Mouse (Mus musculus) mesoderm, embryonic 11.5 days (tissue): Measurements from ENCODE around the gene Map3k21.
A peak's percentile ranks its signal among the peaks of the same experiment; 100 is the strongest.

Source experiments
- DNase-seq: peaks from one replicate; pipeline ENCODE4 v3.0.0-alpha.2; 2012; ENCODE audit warnings: low read depth, low spot score

Map3k21 gene

GRCm38 (mm10) chr8:125914386-125914785, 4.1 kb downstream of the Map3k21 start:
- no peak for DNase-seq

GRCm38 (mm10) chr8:125917013-125917412, 6.8 kb downstream of the Map3k21 start:
- DNase-seq = no peak

DNA sequence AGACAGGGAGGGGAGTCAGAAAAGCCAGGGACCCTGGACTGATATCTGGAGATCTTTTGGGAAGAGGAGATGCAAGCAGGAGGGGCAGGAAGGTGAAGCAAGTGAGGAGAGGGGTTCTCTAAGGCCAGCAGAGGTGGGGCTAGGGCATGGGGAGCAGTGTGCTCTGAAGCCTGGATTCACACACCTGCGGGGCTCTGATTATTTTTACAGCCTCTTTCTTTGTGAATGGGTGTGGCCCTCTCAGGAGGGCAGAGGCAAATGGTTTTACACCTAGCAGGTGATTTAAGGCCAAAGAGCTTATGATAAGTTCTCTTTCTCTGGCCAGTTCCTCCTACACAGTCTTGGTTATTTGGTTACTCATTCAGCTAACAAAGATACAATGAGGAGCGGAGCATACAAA, 8.5 kb downstream of the Map3k21 start:
- DNase-seq = no peak

GRCm38 (mm10) chr8:125919560-125919959, 9.3 kb downstream of the Map3k21 start:
- peak; percentile 37 for DNase-seq

- DNase-seq = peak; percentile 28
These were observed 10.0 kb downstream of the Map3k21 start for GRCm38 (mm10) chr8:125920281-125920680.

- DNase-seq = no peak
These were observed 10.5 kb downstream of the Map3k21 start for GRCm38 (mm10) chr8:125920761-125921160.

GRCm38 (mm10) chr8:125922333-125922732, 12.1 kb downstream of the Map3k21 start:
- DNase-seq = no peak

- DNase-seq = no peak
These were observed 16.4 kb downstream of the Map3k21 start for GRCm38 (mm10) chr8:125926636-125927035.

- no peak for DNase-seq
These were observed 20.2 kb downstream of the Map3k21 start for GRCm38 (mm10) chr8:125930276-125931046.

DNA sequence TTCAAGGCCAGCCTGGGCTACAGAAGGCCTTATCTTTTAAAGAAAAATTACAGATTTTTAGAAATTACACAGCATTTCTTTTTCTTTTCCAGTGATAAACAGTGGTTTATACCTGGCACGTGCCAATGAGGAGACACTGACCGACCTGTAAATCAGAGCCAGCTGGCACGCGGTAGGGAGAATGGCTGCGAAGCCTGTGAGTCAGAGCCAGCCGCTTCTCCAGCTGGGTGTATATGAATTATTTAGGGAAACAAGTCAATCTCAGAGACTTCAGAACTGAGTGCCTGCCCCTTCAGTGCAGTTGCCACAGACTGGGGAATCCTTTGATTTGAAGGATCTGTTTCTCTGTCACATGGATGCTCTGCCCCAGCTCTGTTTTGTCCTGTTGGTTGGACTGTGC, 21.6 kb downstream of the Map3k21 start:
- no peak for DNase-seq

DNA sequence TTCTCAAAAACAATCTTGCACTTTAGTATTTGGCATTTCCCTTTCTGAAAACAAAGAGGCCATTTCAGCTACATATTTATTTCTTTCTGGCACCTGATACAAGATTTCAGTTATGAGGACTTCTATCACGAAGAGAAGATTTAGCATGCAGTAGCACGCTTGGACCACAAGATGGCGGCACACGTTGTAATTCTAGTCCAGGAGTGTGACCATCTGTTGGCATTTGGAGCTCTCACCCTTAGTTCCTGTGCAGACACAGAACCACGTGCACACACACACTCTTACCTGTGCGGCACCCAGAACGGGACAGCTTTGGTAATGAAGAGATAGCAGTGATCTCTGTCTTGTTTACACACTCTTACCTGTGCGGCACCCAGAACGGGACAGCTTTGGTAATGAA, 25.4 kb downstream of the Map3k21 start:
- DNase-seq = peak; percentile 69

GRCm38 (mm10) chr8:125944511-125944910, 34.3 kb downstream of the Map3k21 start:
- no peak for DNase-seq

GRCm38 (mm10) chr8:125948696-125949308, 38.6 kb downstream of the Map3k21 start:
- no peak for DNase-seq

- peak; percentile 96 for DNase-seq
These were observed 40.0 kb downstream of the Map3k21 start for GRCm38 (mm10) chr8:125950007-125950940.

DNA sequence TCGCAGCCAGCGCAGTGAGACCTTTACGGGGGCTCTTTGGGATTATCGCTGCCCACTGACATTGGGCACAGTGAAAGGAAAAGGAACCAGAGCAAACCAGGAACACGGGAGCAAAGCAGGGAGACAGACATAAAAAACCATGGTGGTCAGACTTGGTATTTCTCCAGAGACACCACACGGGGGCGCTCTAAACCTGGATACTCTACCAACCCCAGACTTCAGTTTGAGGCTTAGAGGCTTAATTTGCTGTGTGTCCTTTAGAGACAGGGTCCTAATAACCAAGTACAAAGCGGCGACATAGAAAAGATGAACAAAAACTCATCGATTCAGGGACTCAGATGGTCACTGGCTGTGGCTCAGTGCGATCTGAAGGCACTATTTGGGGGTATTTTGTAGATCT, 45.4 kb downstream of the Map3k21 start:
- DNase-seq = peak; percentile 62

DNA sequence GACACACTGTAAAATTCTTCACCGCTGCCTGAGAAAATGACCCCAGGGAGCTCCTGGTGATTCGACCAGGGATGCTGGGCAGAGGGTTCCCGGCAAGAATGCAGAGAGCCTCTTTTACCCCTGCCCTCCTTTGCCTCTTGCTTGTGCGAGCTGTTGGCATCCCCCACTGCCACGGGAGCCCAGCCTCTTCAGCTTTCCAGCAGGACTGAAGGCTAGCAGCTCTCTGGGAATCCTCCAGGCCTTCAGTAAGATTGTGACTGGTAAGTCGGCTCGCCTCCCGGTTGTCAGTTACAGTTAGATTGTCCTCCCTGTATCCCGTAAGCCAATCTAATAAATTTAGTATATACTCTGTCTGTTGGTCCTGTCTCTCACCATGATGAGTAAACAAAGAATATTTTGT, 46.5 kb downstream of the Map3k21 start:
- DNase-seq = no peak

DNA sequence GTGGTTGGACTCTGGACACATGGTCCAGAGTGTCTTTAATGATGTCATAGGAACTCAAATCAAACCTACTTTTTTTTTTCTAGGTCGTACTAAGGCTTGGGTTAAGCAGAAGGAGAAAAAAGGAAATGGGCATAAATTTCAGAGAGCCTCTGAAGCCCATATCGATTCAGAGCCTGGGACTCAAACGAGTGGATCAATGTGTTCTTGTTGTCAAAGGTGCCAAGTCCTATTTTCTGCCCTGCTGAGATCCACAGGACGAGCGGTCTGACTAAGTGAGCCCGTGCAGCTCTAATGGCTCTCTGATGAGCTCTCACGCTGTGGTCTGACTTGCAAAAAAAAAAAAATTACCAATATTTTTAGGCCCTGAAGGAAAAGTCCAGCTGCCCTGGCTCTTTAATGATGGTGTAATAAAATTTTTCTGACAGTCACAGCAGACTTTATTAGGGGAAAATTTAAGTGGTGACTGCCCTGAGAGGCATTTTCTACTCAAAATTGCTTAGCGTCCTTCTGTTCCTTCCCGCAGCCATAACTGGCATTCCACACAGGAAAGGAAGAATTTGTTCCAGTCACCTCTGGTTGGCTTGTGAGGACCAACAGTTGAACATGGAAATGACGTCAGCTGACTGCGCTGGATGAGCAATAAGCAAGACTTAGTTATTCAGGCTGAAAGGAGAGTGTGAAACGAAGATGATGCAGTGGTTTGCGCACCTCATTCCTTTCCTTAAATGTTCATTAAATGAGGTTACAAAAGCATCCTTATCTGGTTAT, 47.2 kb downstream of the Map3k21 start:
- no peak for DNase-seq

- DNase-seq = no peak
These were observed 47.7 kb downstream of the Map3k21 start for GRCm38 (mm10) chr8:125957994-125958368.

DNA sequence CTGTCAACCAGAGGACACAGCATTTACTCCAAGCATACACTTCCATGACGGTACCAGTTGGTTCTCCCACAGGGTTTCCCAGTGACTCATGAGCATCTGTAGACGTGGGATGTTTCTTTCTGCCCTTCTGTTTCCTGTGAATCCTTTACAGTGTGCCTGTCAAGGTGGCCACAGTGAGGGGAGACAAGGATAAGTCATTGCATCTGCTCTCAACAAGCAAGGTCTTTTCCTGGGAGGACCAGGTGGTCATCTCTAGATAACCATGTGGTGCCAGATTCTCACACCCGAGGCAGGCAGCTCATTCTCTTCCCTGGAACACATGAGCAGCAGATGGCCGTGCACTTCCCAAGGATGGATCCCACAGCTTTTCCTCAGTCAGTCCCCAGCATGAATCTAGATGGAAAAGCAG, 49.1 kb downstream of the Map3k21 start:
- DNase-seq = no peak

DNA sequence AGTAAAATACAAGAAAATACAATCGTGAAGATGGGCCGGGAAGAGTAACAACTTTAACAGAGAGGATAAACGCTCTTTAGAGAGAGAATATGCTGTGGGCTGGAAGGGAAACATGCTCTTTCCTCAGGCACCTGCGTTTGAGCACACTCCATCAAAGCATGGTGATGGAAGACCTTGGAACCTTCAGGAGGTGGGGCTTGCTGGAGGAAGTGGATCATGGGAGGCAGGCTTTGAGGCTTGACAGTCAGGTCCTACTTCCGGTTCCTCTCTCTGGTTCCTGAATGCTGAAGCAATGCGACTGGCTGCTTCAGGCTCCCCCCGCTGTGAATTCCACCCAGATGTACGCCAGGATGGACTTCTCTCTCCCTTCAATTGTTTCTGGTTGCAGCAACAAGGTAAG, 49.8 kb downstream of the Map3k21 start:
- DNase-seq = no peak

GRCm38 (mm10) chr8:125961790-125962189, 51.5 kb downstream of the Map3k21 start:
- DNase-seq = no peak
